Mouse (Mus musculus) forebrain, embryonic 16.5 days (tissue): ENCODE data around the gene Olfr3. TPM values are rescaled to one million over a fixed set of nuclear protein-coding genes. Genes with fewer than 3 reads are reported as not detected.

Experiments
- ATAC-seq: fragments of 200-750 bp; cut with Nextera tagmentation; 2 replicates; pipeline ENCODE4 v1.8.0; 2017; ENCODE audit warnings: mild to moderate bottlenecking, moderate library complexity
- H3K27ac ChIP-seq: fragments of 300-500 bp; sonication (generic); 2 replicates; pipeline ENCODE4 v1.5.1; 2014; ENCODE audit warnings: low read length, control low read depth
- H3K27me3 ChIP-seq: fragments of 300-500 bp; sonication (generic); replicated peaks from 2 replicates; pipeline ENCODE4 v1.6.1; 2014; ENCODE audit warnings: low read length; ENCODE audit not compliant: control insufficient read depth, insufficient read depth
- H3K36me3 ChIP-seq: fragments of 300-500 bp; sonication (generic); 2 replicates; pipeline ENCODE4 v1.6.1; 2014; ENCODE audit not compliant: control insufficient read depth, insufficient read depth
- H3K4me1 ChIP-seq: fragments of 300-500 bp; sonication (generic); replicated peaks from 2 replicates; pipeline ENCODE4 v1.6.1; 2014; ENCODE audit warnings: low read length; ENCODE audit not compliant: control insufficient read depth, insufficient read depth
- H3K4me2 ChIP-seq: fragments of 300-500 bp; sonication (generic); 2 replicates; pipeline ENCODE4 v1.6.1; 2014; ENCODE audit warnings: mild to moderate bottlenecking, low read length, control low read depth
- H3K4me3 ChIP-seq: fragments of 300-500 bp; sonication (generic); replicated peaks from 2 replicates; pipeline ENCODE4 v1.5.1; 2014; ENCODE audit warnings: mild to moderate bottlenecking, low read length, control low read depth
- H3K9ac ChIP-seq: fragments of 300-500 bp; sonication (generic); replicated peaks from 2 replicates; pipeline ENCODE4 v1.6.1; 2014; ENCODE audit warnings: low read depth, low read length, control low read depth
- H3K9me3 ChIP-seq: fragments of 300-500 bp; sonication (generic); 2 replicates; pipeline ENCODE4 v1.6.1; 2016; ENCODE audit warnings: low read length; ENCODE audit not compliant: control insufficient read depth
- WGBS: fragments of 180-500 bp; shearing (Covaris S2); extraction: QIAGEN DNeasy Blood & Tissue Kit; methylation state at CpG from one replicate; pipeline ENCODE4 v1.1.7; 2014; 5-methylcytosine and 5-hydroxymethylcytosine counted together
- polyA plus RNA-seq: library from polyadenylated mRNA; unstranded; fragments of >200 nt; fragmentation: Nextera tagmentation; extraction: Ambion mirVana; gene quantifications from 2 replicates; pipeline ENCODE4 v1.2.1, GENCODE M21; 2015

Gene Olfr3
- polyA plus RNA-seq: not detected in 2 replicates

DNA sequence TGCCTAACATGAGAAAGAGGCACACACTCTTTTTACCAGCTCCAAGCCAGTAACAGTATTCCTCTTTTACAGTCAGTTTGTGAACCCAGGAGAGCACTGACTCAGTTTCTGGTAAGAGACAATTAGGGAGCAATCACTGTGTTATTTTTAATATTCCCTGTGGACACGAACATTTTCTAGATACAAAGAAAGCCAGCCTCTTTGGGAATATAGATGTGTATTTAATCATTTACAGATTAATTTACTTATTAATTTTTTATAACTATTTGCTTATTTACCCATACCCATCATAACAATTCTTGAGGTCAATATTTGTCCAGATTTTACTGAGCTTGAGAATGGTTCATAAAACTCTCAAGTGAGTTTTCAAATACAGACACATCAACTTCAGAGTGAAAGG is at the start of gene Olfr3:
Olfr3 (minus strand) TSS at position 101 of the 400 bp plus-strand sequence.
- Histone ChIP-seq H3K9me3 (peaks cover 9% of the 10 kb centered on the region), H3K36me3 (no peaks in the 10 kb centered on the region), H3K9ac (no peak within 1 kb of the TSS), H3K4me2 (no peak within 1 kb of the TSS), H3K27me3 (no peaks in the 10 kb centered on the region), H3K4me1 (no peaks in the 10 kb centered on the region), H3K4me3 (no peak within 1 kb of the TSS), H3K27ac (no peak within 1 kb of the TSS)
- WGBS: 79% methylated on average over 1 of the region's 1 CpGs
- no peak for ATAC-seq

DNA sequence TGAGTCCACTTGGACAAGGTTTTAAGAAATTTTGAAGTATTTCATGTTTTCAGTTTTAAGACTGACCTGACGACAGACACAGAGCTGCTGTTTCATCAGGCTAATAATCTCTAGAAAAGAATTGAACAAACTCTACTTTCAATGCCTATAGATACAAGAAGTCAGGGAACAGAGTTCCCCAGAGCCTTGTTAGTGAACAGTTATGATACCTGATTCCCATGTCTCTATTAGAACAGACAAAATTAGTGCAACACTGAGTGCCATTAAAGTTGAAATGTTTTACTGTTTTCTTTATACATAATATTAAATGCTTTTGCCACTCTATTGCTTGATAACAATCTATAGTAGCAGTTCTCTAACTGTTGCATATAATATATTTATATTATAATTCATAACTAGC is 45.7 kb upstream of the Olfr3 start, which contains the start of gene Olfr351:
Olfr351 (minus strand) TSS at position 101 of the 400 bp plus-strand sequence.
- H3K9me3 ChIP-seq: peaks cover 15% of the 10 kb centered on the region
- no peaks in the 10 kb centered on the region for H3K27me3 ChIP-seq
- no peak within 1 kb of the TSS for H3K4me3 ChIP-seq
- H3K9ac ChIP-seq: no peak within 1 kb of the TSS
- H3K27ac ChIP-seq: no peak within 1 kb of the TSS
- no peaks in the 10 kb centered on the region for H3K4me1 ChIP-seq
- no peaks in the 10 kb centered on the region for H3K36me3 ChIP-seq
- no peak within 1 kb of the TSS for H3K4me2 ChIP-seq
- ATAC-seq: no peak
- WGBS: 67% methylated on average over 1 of the region's 1 CpGs

DNA sequence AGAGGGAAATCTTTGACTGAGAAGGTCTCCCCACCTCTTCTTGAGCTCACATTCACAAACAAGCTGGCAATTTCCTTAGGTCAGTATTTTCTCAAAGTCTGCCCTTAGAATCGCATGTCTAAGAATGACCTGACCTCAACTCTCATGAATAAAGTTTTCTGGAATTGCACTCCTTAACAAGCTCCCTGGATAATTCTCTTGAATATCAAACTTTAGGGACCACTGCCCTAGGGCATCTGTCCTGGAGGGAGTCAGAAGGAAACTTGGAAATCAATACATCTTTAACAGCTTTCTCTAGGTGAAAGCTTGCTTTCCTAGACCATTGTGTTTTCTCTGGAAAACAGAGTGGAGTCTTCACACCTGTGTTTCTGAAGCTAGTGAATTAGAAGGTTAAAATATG is 29.2 kb upstream of the Olfr3 start, which contains the start of gene Olfr350:
Olfr350 (plus strand) TSS at position 301 of the 400 bp plus-strand sequence.
- H3K9ac ChIP-seq: no peak within 1 kb of the TSS
- H3K4me1 ChIP-seq: no peaks in the 10 kb centered on the region
- H3K4me3 ChIP-seq: no peak within 1 kb of the TSS
- no peaks in the 10 kb centered on the region for H3K27me3 ChIP-seq
- H3K4me2 ChIP-seq: no peak within 1 kb of the TSS
- H3K27ac ChIP-seq: no peak within 1 kb of the TSS
- WGBS: 93% methylated on average over 1 of the region's 1 CpGs
- ATAC-seq: no peak
- peaks cover 9% of the 10 kb centered on the region for H3K9me3 ChIP-seq
- no peaks in the 10 kb centered on the region for H3K36me3 ChIP-seq

DNA sequence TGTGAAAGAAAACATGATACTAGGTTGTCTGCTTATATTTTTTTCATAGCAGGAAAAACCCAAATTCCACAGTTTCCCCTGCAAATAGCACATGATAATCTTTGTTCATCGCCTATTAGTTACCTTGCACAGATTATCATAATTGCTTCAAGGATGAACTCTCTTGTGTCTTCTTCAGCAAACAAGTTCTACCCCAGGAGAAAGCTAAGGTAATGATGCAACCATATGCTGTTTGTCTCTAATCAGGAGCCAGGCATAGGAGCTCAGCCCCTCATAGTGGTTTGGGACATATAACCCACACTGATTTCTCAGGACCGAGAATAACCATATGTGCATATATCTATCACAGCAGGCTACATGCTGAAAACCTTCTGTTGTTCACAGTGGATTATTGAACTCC is 26.6 kb downstream of the Olfr3 start, which contains the start of gene Olfr50:
Olfr50 (plus strand) TSS at position 301 of the 400 bp plus-strand sequence.
- Histone ChIP-seq H3K27ac (no peak within 1 kb of the TSS), H3K4me1 (no peaks in the 10 kb centered on the region), H3K27me3 (no peaks in the 10 kb centered on the region), H3K4me2 (no peak within 1 kb of the TSS), H3K9me3 (peaks cover 9% of the 10 kb centered on the region; the same call in 1 of the 2 replicates), H3K36me3 (no peaks in the 10 kb centered on the region), H3K9ac (no peak within 1 kb of the TSS), H3K4me3 (no peak within 1 kb of the TSS)
- ATAC-seq: no peak
- WGBS: 86% methylated on average over 2 of the region's 2 CpGs

DNA sequence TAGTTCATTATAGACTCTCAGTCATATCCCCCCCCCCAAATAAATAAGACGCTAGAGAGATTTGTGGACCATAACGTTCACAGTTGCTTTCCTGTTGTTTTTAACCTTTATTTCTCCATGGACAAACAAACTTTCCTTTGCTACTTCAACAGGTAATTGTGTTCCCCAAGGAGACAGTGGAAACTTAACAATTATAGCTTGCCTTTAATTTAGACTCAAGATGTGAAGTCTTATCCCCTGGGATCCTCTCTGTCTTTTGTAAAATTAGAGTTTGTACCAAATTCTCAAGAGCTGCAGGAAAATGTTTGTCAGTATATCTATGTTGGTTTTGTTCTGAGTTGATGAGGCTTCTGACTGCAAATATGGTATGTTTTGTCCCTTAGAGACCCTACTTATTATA is 32.9 kb downstream of the Olfr3 start, which contains the start of gene Olfr348:
Olfr348 (plus strand) TSS at position 301 of the 400 bp plus-strand sequence.
- H3K4me3 ChIP-seq: no peak within 1 kb of the TSS
- no peak within 1 kb of the TSS for H3K27ac ChIP-seq
- no peak within 1 kb of the TSS for H3K9ac ChIP-seq
- peaks cover 5% of the 10 kb centered on the region; the same call in 1 of the 2 replicates for H3K9me3 ChIP-seq
- WGBS: 72% methylated on average over 2 of the region's 2 CpGs
- no peaks in the 10 kb centered on the region for H3K36me3 ChIP-seq
- no peak within 1 kb of the TSS for H3K4me2 ChIP-seq
- ATAC-seq: no peak
- no peaks in the 10 kb centered on the region for H3K27me3 ChIP-seq
- H3K4me1 ChIP-seq: no peaks in the 10 kb centered on the region

Other genes starting within 250 kb of the Olfr3 start
- not detected in 2 replicates for gene Olfr345, start 177.0 kb downstream of the Olfr3 start, polyA plus RNA-seq
- gene Olfr346, start 131.2 kb downstream of the Olfr3 start, polyA plus RNA-seq: not detected in 2 replicates
- not detected in 2 replicates for gene Olfr347, start 85.1 kb downstream of the Olfr3 start, polyA plus RNA-seq
- gene Olfr348, start 32.8 kb downstream of the Olfr3 start, polyA plus RNA-seq: not detected in 2 replicates
- gene Olfr50, start 26.5 kb downstream of the Olfr3 start, polyA plus RNA-seq: not detected in 2 replicates
- gene Olfr350, start 29.3 kb upstream of the Olfr3 start, polyA plus RNA-seq: not detected in 2 replicates
- gene Olfr351, start 45.6 kb upstream of the Olfr3 start, polyA plus RNA-seq: not detected in 2 replicates
- gene Olfr352, start 51.4 kb upstream of the Olfr3 start, polyA plus RNA-seq: not detected in 2 replicates
- gene Olfr353, start 75.9 kb upstream of the Olfr3 start, polyA plus RNA-seq: not detected in 2 replicates
- not detected in 2 replicates for gene Olfr354, start 88.6 kb upstream of the Olfr3 start, polyA plus RNA-seq
- gene Olfr355, start 111.9 kb upstream of the Olfr3 start, polyA plus RNA-seq: not detected in 2 replicates
- not detected in 2 replicates for gene Olfr356, start 120.1 kb upstream of the Olfr3 start, polyA plus RNA-seq
- gene Olfr357, start 176.8 kb upstream of the Olfr3 start, polyA plus RNA-seq: not detected in 2 replicates
- not detected in 2 replicates for gene Olfr358, start 192.3 kb upstream of the Olfr3 start, polyA plus RNA-seq
- gene Olfr360, start 248.7 kb upstream of the Olfr3 start, polyA plus RNA-seq: not detected in 2 replicates